Mouse (Mus musculus): Measurements from ENCODE around the gene Hyal3. TPM values are rescaled to one million over a fixed set of nuclear protein-coding genes. Genes with fewer than 3 reads are reported as not detected.
A peak's percentile ranks its signal among the peaks of the same experiment; 100 is the strongest.

Hyal3 gene
- 0.24 and 0.30 TPM in 2 replicates for polyA plus RNA-seq (2014; fragmentation: Nextera tagmentation; extraction: Ambion mirVana)

DNA sequence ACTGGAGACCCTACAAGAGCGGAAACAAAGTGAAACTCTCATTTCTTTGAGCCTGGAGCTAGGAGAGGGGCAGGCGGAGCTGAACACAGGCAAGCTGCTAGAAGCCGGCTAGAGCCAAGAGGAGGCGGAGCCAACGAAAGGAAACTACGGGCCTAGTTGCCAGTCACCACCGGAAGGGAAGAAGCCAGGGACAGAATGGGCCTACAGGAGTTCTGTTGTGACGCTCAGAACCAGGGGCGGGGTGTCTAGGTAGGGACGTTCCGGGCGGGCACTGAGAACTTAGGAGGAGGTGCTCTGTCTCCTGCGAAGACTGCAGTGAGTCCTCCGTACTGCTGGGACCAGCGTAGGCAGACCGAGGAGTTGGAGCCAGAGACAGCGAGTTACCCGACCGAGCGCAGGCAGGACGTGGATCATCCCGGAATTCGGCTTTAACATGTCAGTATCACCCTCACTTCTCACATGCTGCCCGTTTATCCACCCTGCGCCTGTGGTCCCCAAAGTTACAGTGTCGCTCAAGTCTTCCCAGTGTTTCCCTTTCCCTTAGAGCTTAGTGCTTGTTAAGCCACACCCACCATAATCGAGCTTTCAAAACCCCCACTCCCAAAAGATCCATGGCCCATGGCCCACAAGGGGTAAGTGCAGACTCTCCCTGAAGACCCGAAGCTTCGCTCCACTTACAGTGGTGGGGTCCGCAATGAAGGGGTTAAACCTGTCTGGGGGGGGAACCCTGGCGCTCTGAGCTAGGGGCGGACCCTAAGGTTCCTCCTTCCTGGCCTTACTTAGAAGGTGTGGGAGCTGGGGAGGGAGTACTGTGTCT is at the start of gene Hyal3:
Gene Hyal3 (plus strand): TSS at position 318 of the 817 bp plus-strand sequence.
- Histone ChIP-seq H3K4me3 (ENCODE audit: low read depth, low read length) (peak within 1 kb of the TSS; percentile 44), H3K27ac (ENCODE audit: low read depth, low read length) (peak within 1 kb of the TSS; percentile 45; the same call in 1 of the 2 replicates), H3K36me3 (ENCODE audit: control insufficient read depth, insufficient read depth, low read length) (no peaks in the 10 kb centered on the region), H3K9me3 (ENCODE audit: control insufficient read depth, low read length) (no peaks in the 10 kb centered on the region), H3K27me3 (ENCODE audit: control insufficient read depth, insufficient read depth, low read length) (no peaks in the 10 kb centered on the region), H3K4me1 (ENCODE audit: control insufficient read depth, insufficient read depth, low read length) (peaks cover 13% of the 10 kb centered on the region; the same call in 1 of the 2 replicates), H3K4me2 (ENCODE audit: low read depth) (peak within 1 kb of the TSS; percentile 52), H3K9ac (ENCODE audit: low read length) (peak within 1 kb of the TSS; percentile 65)
- 1% methylated on average over 32 of the region's 32 CpGs for WGBS
- peak; percentile 79 for DNase-seq (ENCODE audit: low spot score)
- ATAC-seq (ENCODE audit: insufficient read depth, low FRiP score, low TSS enrichment) = peak; percentile 48

DNA sequence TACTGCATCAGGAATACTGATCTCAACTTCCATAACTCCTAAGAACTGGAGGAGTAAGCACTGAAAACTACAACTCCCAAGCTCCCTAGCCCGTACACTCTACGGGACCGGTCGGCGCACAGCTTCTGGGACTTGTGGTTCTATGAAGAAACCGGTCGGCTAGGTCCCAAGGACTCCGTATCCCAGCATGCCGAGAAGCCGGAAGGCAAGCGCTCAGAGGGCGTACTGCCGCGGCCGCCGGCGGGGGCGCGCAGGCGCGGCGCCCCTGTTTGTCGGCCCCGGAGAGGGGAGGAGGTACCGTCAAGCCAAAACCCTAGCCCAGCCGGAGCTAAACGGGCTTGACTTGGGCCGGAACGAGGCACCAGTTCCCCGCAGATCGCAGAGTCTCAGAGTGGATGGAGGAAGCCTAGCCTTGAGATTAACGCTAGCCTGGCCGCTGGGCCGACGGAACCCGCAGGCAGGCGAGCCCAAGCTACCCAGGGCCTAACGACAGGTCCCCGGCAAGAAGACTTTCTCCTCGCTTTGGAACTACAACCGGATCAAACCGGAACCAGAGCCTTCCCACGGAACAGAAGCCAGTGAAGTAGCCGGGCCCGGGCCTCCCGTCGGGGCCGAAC is 46.7 kb upstream of the Hyal3 start, which contains the start of gene Tmem115:
Gene Tmem115 (plus strand): TSS at position 155 of the 617 bp plus-strand sequence.
- peak within 1 kb of the TSS; percentile 100 for H3K4me2 ChIP-seq (ENCODE audit: low read depth)
- peaks cover 8% of the 10 kb centered on the region; the same call in 1 of the 2 replicates for H3K36me3 ChIP-seq (ENCODE audit: control insufficient read depth, insufficient read depth, low read length)
- DNase-seq (ENCODE audit: low spot score) (peak; percentile 94), ATAC-seq (ENCODE audit: insufficient read depth, low FRiP score, low TSS enrichment) (peak; percentile 96)
- peak within 1 kb of the TSS; percentile 82 for H3K9ac ChIP-seq (ENCODE audit: low read length)
- H3K9me3 ChIP-seq (ENCODE audit: control insufficient read depth, low read length) = no peaks in the 10 kb centered on the region
- no peaks in the 10 kb centered on the region for H3K27me3 ChIP-seq (ENCODE audit: control insufficient read depth, insufficient read depth, low read length)
- peaks cover 27% of the 10 kb centered on the region for H3K4me1 ChIP-seq (ENCODE audit: control insufficient read depth, insufficient read depth, low read length)
- H3K4me3 ChIP-seq (ENCODE audit: low read depth, low read length) = peak within 1 kb of the TSS; percentile 68
- no peak within 1 kb of the TSS for H3K27ac ChIP-seq (ENCODE audit: low read depth, low read length)
- WGBS = under 1% methylated on average over 48 of the region's 48 CpGs

DNA sequence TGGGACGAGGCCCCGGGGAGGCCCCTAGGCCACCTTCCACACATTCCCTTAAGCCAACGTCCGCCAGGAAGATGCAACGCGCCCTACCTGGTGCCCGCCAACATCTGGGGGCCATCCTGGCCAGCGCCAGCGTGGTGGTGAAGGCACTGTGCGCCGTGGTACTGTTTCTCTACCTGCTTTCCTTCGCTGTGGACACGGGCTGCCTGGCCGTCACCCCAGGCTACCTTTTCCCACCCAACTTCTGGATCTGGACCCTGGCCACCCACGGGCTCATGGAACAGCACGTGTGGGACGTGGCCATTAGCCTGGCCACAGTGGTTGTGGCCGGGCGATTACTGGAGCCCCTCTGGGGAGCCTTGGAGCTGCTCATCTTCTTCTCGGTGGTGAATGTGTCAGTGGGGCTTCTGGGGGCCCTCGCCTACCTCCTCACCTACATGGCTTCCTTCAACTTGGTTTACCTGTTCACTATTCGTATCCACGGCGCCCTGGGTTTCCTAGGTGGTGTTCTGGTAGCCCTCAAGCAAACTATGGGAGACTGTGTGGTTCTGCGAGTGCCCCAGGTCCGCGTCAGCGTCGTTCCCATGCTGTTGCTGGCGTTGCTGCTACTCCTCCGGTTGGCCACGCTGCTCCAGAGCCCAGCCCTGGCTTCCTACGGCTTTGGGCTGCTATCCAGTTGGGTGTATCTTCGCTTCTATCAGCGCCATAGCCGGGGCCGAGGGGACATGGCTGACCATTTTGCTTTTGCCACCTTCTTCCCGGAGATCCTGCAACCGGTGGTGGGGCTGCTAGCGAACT is 46.0 kb upstream of the Hyal3 start:
- ATAC-seq (ENCODE audit: insufficient read depth, low FRiP score, low TSS enrichment) (peak; percentile 15; the same call in 1 of the 2 replicates), DNase-seq (ENCODE audit: low spot score) (no peak)
- Histone ChIP-seq H3K9me3 (ENCODE audit: control insufficient read depth, low read length) (no peaks in the 10 kb centered on the region), H3K4me2 (ENCODE audit: low read depth) (peak overlapping the region; percentile 100), H3K27me3 (ENCODE audit: control insufficient read depth, insufficient read depth, low read length) (no peaks in the 10 kb centered on the region), H3K27ac (ENCODE audit: low read depth, low read length) (no peak overlapping the region), H3K36me3 (ENCODE audit: control insufficient read depth, insufficient read depth, low read length) (peaks cover 12% of the 10 kb centered on the region; the same call in 1 of the 2 replicates), H3K9ac (ENCODE audit: low read length) (peak overlapping the region; percentile 82), H3K4me3 (ENCODE audit: low read depth, low read length) (peak overlapping the region; percentile 68), H3K4me1 (ENCODE audit: control insufficient read depth, insufficient read depth, low read length) (peaks cover 27% of the 10 kb centered on the region)
- WGBS = 1% methylated on average over 40 of the region's 40 CpGs

DNA sequence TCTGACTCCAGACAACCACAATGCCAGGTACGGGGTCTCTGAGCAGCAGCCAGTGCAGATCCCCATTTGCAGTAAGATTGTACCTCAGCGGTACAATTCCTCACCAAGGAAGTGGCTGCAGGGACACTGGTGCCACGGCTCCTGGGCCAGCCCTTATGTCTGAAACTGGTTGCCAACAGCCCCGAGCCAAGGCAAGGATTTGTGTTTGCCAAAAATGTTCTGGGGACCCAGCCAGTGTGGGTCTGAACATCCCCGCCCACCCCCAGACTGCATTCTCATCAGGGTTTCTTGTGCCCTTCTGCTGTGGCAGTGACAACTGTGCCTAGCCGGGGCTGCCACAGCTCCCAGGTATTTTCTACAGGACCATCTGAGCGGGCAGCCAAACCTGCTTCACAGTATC is 42.4 kb upstream of the Hyal3 start:
- H3K4me3 ChIP-seq (ENCODE audit: low read depth, low read length) = no peak overlapping the region
- no peak for ATAC-seq (ENCODE audit: insufficient read depth, low FRiP score, low TSS enrichment)

DNA sequence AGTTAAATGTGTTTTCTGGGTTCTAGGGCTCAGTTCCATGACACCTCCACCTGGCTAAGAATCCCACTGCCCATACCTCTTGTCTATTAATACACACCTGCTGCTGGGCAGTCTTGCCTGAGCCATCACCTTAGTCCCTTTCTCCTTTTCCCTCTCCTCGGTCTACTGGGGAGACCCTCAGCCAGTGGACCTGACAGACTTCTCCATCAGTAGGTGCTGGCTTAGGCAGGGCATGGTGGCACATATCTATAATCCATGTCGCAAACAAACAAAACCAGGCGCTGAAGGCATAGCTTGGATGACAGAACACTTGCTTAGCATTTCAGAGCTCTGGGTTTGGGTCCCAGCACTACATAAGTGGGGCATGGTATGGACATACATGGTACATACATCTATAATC is 41.9 kb upstream of the Hyal3 start:
- H3K27me3 ChIP-seq (ENCODE audit: control insufficient read depth, insufficient read depth, low read length) = no peaks in the 10 kb centered on the region
- no peak overlapping the region for H3K4me2 ChIP-seq (ENCODE audit: low read depth)
- DNase-seq (ENCODE audit: low spot score) (no peak), ATAC-seq (ENCODE audit: insufficient read depth, low FRiP score, low TSS enrichment) (no peak)
- peaks cover 40% of the 10 kb centered on the region for H3K4me1 ChIP-seq (ENCODE audit: control insufficient read depth, insufficient read depth, low read length)
- H3K9ac ChIP-seq (ENCODE audit: low read length) = no peak overlapping the region
- H3K36me3 ChIP-seq (ENCODE audit: control insufficient read depth, insufficient read depth, low read length) = peaks cover 15% of the 10 kb centered on the region; the same call in 1 of the 2 replicates
- 91% methylated on average over 3 of the region's 3 CpGs for WGBS
- H3K9me3 ChIP-seq (ENCODE audit: control insufficient read depth, low read length) = no peaks in the 10 kb centered on the region
- H3K27ac ChIP-seq (ENCODE audit: low read depth, low read length) = no peak overlapping the region
- H3K4me3 ChIP-seq (ENCODE audit: low read depth, low read length) = no peak overlapping the region

More for the DNA sequence above, 42.4 kb upstream of the Hyal3 start:
- Histone ChIP-seq H3K36me3 (ENCODE audit: control insufficient read depth, insufficient read depth, low read length) (peaks cover 15% of the 10 kb centered on the region; the same call in 1 of the 2 replicates), H3K9ac (ENCODE audit: low read length) (no peak overlapping the region), H3K27me3 (ENCODE audit: control insufficient read depth, insufficient read depth, low read length) (no peaks in the 10 kb centered on the region), H3K4me1 (ENCODE audit: control insufficient read depth, insufficient read depth, low read length) (peaks cover 40% of the 10 kb centered on the region), H3K27ac (ENCODE audit: low read depth, low read length) (no peak overlapping the region), H3K4me2 (ENCODE audit: low read depth) (no peak overlapping the region), H3K9me3 (ENCODE audit: control insufficient read depth, low read length) (no peaks in the 10 kb centered on the region)
- WGBS = 95% methylated on average over 7 of the region's 7 CpGs
- no peak for DNase-seq (ENCODE audit: low spot score)

DNA sequence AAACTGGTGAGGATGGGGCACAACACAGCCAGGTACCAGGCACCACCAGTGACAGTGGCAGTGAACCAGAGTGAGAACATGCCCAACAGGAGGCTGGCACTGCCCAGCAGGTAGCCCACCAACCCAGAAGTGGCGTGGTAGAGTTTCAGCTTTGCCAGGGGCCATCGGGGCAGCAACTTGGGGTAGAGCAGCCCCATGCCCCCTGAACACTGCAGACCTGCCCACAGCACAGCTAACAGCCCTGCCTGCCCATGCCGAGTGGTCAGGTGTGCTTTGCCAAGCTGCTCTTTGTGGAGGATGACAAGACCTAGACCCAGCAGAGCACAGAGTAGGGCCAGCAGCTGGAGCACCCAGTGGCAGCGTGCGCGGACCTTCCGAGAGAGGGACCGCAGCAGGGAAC is 40.7 kb upstream of the Hyal3 start:
- WGBS = 94% methylated on average over 8 of the region's 8 CpGs
- no peak overlapping the region for H3K9ac ChIP-seq (ENCODE audit: low read length)
- H3K4me3 ChIP-seq (ENCODE audit: low read depth, low read length) = no peak overlapping the region
- no peak overlapping the region for H3K4me2 ChIP-seq (ENCODE audit: low read depth)
- H3K36me3 ChIP-seq (ENCODE audit: control insufficient read depth, insufficient read depth, low read length) = peaks cover 15% of the 10 kb centered on the region; the same call in 1 of the 2 replicates
- ATAC-seq (ENCODE audit: insufficient read depth, low FRiP score, low TSS enrichment) = no peak
- no peaks in the 10 kb centered on the region for H3K27me3 ChIP-seq (ENCODE audit: control insufficient read depth, insufficient read depth, low read length)
- DNase-seq (ENCODE audit: low spot score) = no peak
- H3K4me1 ChIP-seq (ENCODE audit: control insufficient read depth, insufficient read depth, low read length) = peaks cover 35% of the 10 kb centered on the region
- no peak overlapping the region for H3K27ac ChIP-seq (ENCODE audit: low read depth, low read length)
- no peaks in the 10 kb centered on the region for H3K9me3 ChIP-seq (ENCODE audit: control insufficient read depth, low read length)

DNA sequence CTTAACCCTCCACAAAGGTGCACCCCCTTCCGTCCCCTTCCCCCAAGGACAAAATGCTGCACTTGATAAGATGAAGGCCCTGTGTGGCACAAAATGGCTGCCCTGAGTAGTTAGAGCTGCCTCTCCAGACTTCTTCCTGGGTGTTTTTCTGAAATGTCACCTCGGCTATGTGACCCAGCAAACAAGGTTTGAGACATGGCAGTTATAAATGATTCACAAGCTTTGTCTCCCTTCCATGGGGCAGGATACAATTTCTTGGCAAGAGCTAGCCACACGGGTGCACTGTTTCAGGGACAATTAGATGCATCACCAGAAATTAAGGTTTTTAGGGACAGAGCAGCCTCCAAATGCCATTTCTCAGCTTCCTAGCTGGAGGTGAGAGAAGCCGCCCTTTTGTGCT is 40.2 kb upstream of the Hyal3 start:
- Histone ChIP-seq H3K27me3 (ENCODE audit: control insufficient read depth, insufficient read depth, low read length) (no peaks in the 10 kb centered on the region), H3K27ac (ENCODE audit: low read depth, low read length) (no peak overlapping the region), H3K9ac (ENCODE audit: low read length) (no peak overlapping the region), H3K9me3 (ENCODE audit: control insufficient read depth, low read length) (no peaks in the 10 kb centered on the region), H3K4me2 (ENCODE audit: low read depth) (no peak overlapping the region), H3K4me3 (ENCODE audit: low read depth, low read length) (no peak overlapping the region), H3K4me1 (ENCODE audit: control insufficient read depth, insufficient read depth, low read length) (peaks cover 30% of the 10 kb centered on the region), H3K36me3 (ENCODE audit: control insufficient read depth, insufficient read depth, low read length) (peaks cover 16% of the 10 kb centered on the region)
- no peak for DNase-seq (ENCODE audit: low spot score)
- WGBS = 72% methylated on average over 4 of the region's 4 CpGs
- no peak for ATAC-seq (ENCODE audit: insufficient read depth, low FRiP score, low TSS enrichment)

DNA sequence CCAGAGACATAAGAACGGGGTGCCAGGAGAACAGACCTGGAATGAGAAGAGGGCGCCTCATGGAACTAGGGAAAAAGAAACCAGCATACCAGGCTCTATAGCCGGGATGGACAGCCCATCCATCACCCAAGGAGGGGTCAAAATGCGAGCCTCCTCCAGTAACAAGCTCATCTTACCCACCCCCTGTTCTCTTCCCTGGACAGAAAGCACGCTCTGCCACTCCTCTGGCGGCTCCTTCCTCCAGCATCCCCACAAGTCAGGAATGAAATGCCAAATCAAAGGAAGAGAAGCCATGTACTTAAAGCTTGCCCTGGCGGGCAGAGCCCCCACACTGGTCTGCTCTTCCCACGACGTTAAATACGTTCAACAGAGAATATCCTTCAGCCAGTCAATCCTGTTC is 39.6 kb upstream of the Hyal3 start:
- peaks cover 24% of the 10 kb centered on the region for H3K4me1 ChIP-seq (ENCODE audit: control insufficient read depth, insufficient read depth, low read length)
- H3K36me3 ChIP-seq (ENCODE audit: control insufficient read depth, insufficient read depth, low read length) = peaks cover 16% of the 10 kb centered on the region
- 31% methylated on average over 10 of the region's 10 CpGs for WGBS
- H3K27ac ChIP-seq (ENCODE audit: low read depth, low read length) = no peak overlapping the region
- no peak for ATAC-seq (ENCODE audit: insufficient read depth, low FRiP score, low TSS enrichment)
- H3K4me3 ChIP-seq (ENCODE audit: low read depth, low read length) = peak overlapping the region; percentile 52
- H3K9me3 ChIP-seq (ENCODE audit: control insufficient read depth, low read length) = no peaks in the 10 kb centered on the region
- no peaks in the 10 kb centered on the region for H3K27me3 ChIP-seq (ENCODE audit: control insufficient read depth, insufficient read depth, low read length)
- DNase-seq (ENCODE audit: low spot score) = no peak
- no peak overlapping the region; the same call in 1 of the 2 replicates for H3K9ac ChIP-seq (ENCODE audit: low read length)
- H3K4me2 ChIP-seq (ENCODE audit: low read depth) = peak overlapping the region; percentile 85
